Mouse (Mus musculus) MEL (cell line): ENCODE results near the gene Eme2. TPM values are rescaled to one million over a fixed set of nuclear protein-coding genes. Genes with fewer than 3 reads are reported as not detected.

Source experiments
- DNase-seq: peaks from one replicate; pipeline ENCODE4 v3.0.0; 2011; ENCODE audit warnings: low read depth, low spot score
- H3K27ac ChIP-seq: 2 replicates; pipeline ENCODE4 v1.5.1; 2012; ENCODE audit warnings: low read depth, mild to moderate bottlenecking, control low read depth, low read length, moderate library complexity; ENCODE audit not compliant: control insufficient read depth
- H3K27me3 ChIP-seq, 2 experiments: fragments of 150-350 bp in 1 of 2; sonication (generic) in 1 of 2; 2 replicates each; pipeline ENCODE4 v1.6.1; 2012; ENCODE audit warnings: low read length in 2 of 2, mild to moderate bottlenecking in 2 of 2, improper control_type of control experiment in 1 of 2, moderate library complexity in 1 of 2; ENCODE audit not compliant: insufficient read depth in 2 of 2, control insufficient read depth in 1 of 2
- H3K36me3 ChIP-seq, 2 experiments: 2 replicates each; pipeline ENCODE4 v1.6.1; 2012 to 2014; ENCODE audit warnings: low read length in 2 of 2, improper control_type of control experiment in 1 of 2, inconsistent platforms in 1 of 2, mild to moderate bottlenecking in 1 of 2; ENCODE audit not compliant: insufficient read depth in 2 of 2, control insufficient read depth in 1 of 2
- H3K4me1 ChIP-seq, 2 experiments: fragments of 150-350 bp in 1 of 2; sonication (generic) in 1 of 2; 2 replicates each; pipeline ENCODE4 v1.6.1; 2012; ENCODE audit warnings: low read length in 2 of 2, improper control_type of control experiment in 1 of 2, mild to moderate bottlenecking in 1 of 2; ENCODE audit not compliant: insufficient read depth in 2 of 2, control insufficient read depth in 1 of 2
- H3K4me3 ChIP-seq, 2 experiments: fragments of 150-350 bp in 1 of 2; sonication (generic) in 1 of 2; 2 replicates each; pipeline ENCODE4 v1.5.1; 2012; ENCODE audit warnings: low read depth in 2 of 2, low read length in 2 of 2, mild to moderate bottlenecking in 2 of 2, moderate library complexity in 2 of 2, control low read depth in 1 of 2, improper control_type of control experiment in 1 of 2; ENCODE audit not compliant: control insufficient read depth in 1 of 2, insufficient read depth in 1 of 2
- H3K79me2 ChIP-seq: 2 replicates; pipeline ENCODE4 v1.6.1; 2012; ENCODE audit warnings: mild to moderate bottlenecking, low read length, moderate library complexity; ENCODE audit not compliant: control insufficient read depth, poor library complexity, insufficient read depth
- H3K9ac ChIP-seq: 2 replicates; pipeline ENCODE4 v1.6.1; 2012; ENCODE audit warnings: low read depth, mild to moderate bottlenecking, control low read depth, low read length, moderate library complexity; ENCODE audit not compliant: control insufficient read depth, poor library complexity, severe bottlenecking
- H3K9me3 ChIP-seq: fragments of 150-350 bp; sonication (generic); replicated peaks from 2 replicates; pipeline ENCODE4 v1.6.1; 2012; ENCODE audit warnings: mild to moderate bottlenecking, low read length, improper control_type of control experiment, moderate library complexity; ENCODE audit not compliant: insufficient read depth
- BHLHE40 ChIP-seq: IDR thresholded peaks from 2 replicates; pipeline ENCODE4 v1.6.1; 2012; ENCODE audit warnings: low read depth, mild to moderate bottlenecking, inconsistent platforms, low read length, improper control_type of control experiment, borderline replicate concordance
- CHD1 ChIP-seq: IDR thresholded peaks from 2 replicates; pipeline ENCODE4 v1.6.1; 2012; ENCODE audit warnings: low read depth, mild to moderate bottlenecking, inconsistent platforms, low read length, improper control_type of control experiment
- CHD2 ChIP-seq: IDR thresholded peaks from 2 replicates; pipeline ENCODE4 v1.6.1; 2011; ENCODE audit warnings: low read length, improper control_type of control experiment
- CTCF ChIP-seq, 3 experiments: IDR thresholded peaks in 2 of 3; conservative IDR thresholded peaks in 1 of 3; 2 replicates each; pipeline ENCODE4 v1.5.1; 2011 to 2012; ENCODE audit warnings: low read length in 3 of 3, low read depth in 2 of 3, mild to moderate bottlenecking in 2 of 3, improper control_type of control experiment in 1 of 3, inconsistent platforms in 1 of 3, mixed read lengths in 1 of 3, moderate library complexity in 1 of 3; ENCODE audit not compliant: control insufficient read depth in 1 of 3, insufficient read depth in 1 of 3, poor library complexity in 1 of 3, severe bottlenecking in 1 of 3
- E2F4 ChIP-seq: IDR thresholded peaks from 2 replicates; pipeline ENCODE4 v1.6.1; 2011; ENCODE audit warnings: low read depth, low read length, improper control_type of control experiment, borderline replicate concordance
- EP300 ChIP-seq, 2 experiments: IDR thresholded peaks; 2 replicates each; pipeline ENCODE4 v1.6.1; 2011; ENCODE audit warnings: improper control_type of control experiment in 2 of 2, low read length in 2 of 2, low read depth in 1 of 2, mild to moderate bottlenecking in 1 of 2
- GABPA ChIP-seq: IDR thresholded peaks from 2 replicates; pipeline ENCODE4 v1.6.1; 2012; ENCODE audit warnings: low read depth, mild to moderate bottlenecking, inconsistent platforms, low read length, improper control_type of control experiment, moderate library complexity
- GATA1 ChIP-seq: IDR thresholded peaks from 2 replicates; pipeline ENCODE4 v1.6.1; 2011; ENCODE audit warnings: low read depth, low read length, improper control_type of control experiment
- HCFC1 ChIP-seq: IDR thresholded peaks from 2 replicates; pipeline ENCODE4 v1.6.1; 2012; ENCODE audit warnings: low read depth, mild to moderate bottlenecking, inconsistent platforms, low read length, improper control_type of control experiment, moderate library complexity
- KAT2A ChIP-seq: conservative IDR thresholded peaks from 2 replicates; pipeline ENCODE4 v1.6.1; 2012; ENCODE audit warnings: low read depth, low read length, improper control_type of control experiment, inconsistent platforms
- MAX ChIP-seq: IDR thresholded peaks from 2 replicates; pipeline ENCODE4 v1.6.1; 2011; ENCODE audit warnings: low read length, improper control_type of control experiment
- MAZ ChIP-seq: IDR thresholded peaks from 2 replicates; pipeline ENCODE4 v1.6.1; 2012; ENCODE audit warnings: low read depth, mild to moderate bottlenecking, inconsistent platforms, low read length, improper control_type of control experiment
- MEF2A ChIP-seq: IDR thresholded peaks from 2 replicates; pipeline ENCODE4 v1.6.1; 2014; ENCODE audit warnings: low read depth, mild to moderate bottlenecking, inconsistent platforms, low read length, improper control_type of control experiment; ENCODE audit not compliant: poor library complexity, insufficient replicate concordance, severe bottlenecking; ENCODE audit errors: extremely low read depth
- MXI1 ChIP-seq: IDR thresholded peaks from 2 replicates; pipeline ENCODE4 v1.6.1; 2011; ENCODE audit warnings: mild to moderate bottlenecking, low read depth, low read length, improper control_type of control experiment
- MYB ChIP-seq: IDR thresholded peaks from 2 replicates; pipeline ENCODE4 v1.6.1; 2011; ENCODE audit warnings: mild to moderate bottlenecking, low read depth, low read length, improper control_type of control experiment
- MYC ChIP-seq: IDR thresholded peaks from 2 replicates; pipeline ENCODE4 v1.6.1; 2011; ENCODE audit warnings: low read depth, mild to moderate bottlenecking, low read length, improper control_type of control experiment, moderate library complexity
- NELFE ChIP-seq: IDR thresholded peaks from 2 replicates; pipeline ENCODE4 v1.6.1; 2011; ENCODE audit warnings: low read depth, low read length, improper control_type of control experiment
- POLR2AphosphoS2 ChIP-seq: IDR thresholded peaks from 2 replicates; pipeline ENCODE4 v1.6.1; 2011; ENCODE audit warnings: low read length, improper control_type of control experiment
- TAL1 ChIP-seq: IDR thresholded peaks from 2 replicates; pipeline ENCODE4 v1.6.1; 2012; ENCODE audit warnings: mild to moderate bottlenecking, inconsistent platforms, low read length, moderate library complexity, mixed read lengths
- TCF12 ChIP-seq: IDR thresholded peaks from 2 replicates; pipeline ENCODE4 v1.6.1; 2014; ENCODE audit warnings: low read depth, mild to moderate bottlenecking, inconsistent platforms, low read length, improper control_type of control experiment, moderate library complexity
- UBTF ChIP-seq: IDR thresholded peaks from 2 replicates; pipeline ENCODE4 v1.6.1; 2012; ENCODE audit warnings: low read depth, mild to moderate bottlenecking, inconsistent platforms, low read length, improper control_type of control experiment, moderate library complexity, borderline replicate concordance; ENCODE audit not compliant: insufficient read depth
- USF2 ChIP-seq, 2 experiments: IDR thresholded peaks; 2 replicates each; pipeline ENCODE4 v1.6.1; 2011 to 2012; ENCODE audit warnings: improper control_type of control experiment in 2 of 2, low read length in 2 of 2, borderline replicate concordance in 1 of 2, inconsistent platforms in 1 of 2, low read depth in 1 of 2, mild to moderate bottlenecking in 1 of 2; ENCODE audit not compliant: insufficient read depth in 1 of 2
- ZMIZ1 ChIP-seq: IDR thresholded peaks from 2 replicates; pipeline ENCODE4 v1.6.1; 2012; ENCODE audit warnings: low read depth, mild to moderate bottlenecking, inconsistent platforms, low read length, improper control_type of control experiment, moderate library complexity
- ZNF384 ChIP-seq: IDR thresholded peaks from 2 replicates; pipeline ENCODE4 v1.6.1; 2012; ENCODE audit warnings: low read depth, mild to moderate bottlenecking, inconsistent platforms, low read length, improper control_type of control experiment
- polyA plus RNA-seq, 2 experiments: library from polyadenylated mRNA; stranded (reverse) in 1 of 2; unstranded in 1 of 2; fragments of >175 nt in 1 of 2; fragments of >200 nt in 1 of 2; gene quantifications; 2 replicates each; pipeline versions ENCODE4 v1.2.1 to v1.2.4; 2012; ENCODE audit warnings: low replicate concordance in 2 of 2, low read depth in 1 of 2; ENCODE audit not compliant: insufficient read length in 2 of 2, insufficient read depth in 1 of 2, missing spikeins in 1 of 2
- total RNA-seq: library from RNA; depleted of rRNA; stranded (reverse); fragments of 300-350 nt; gene quantifications from 2 replicates; pipeline ENCODE4 v1.2.3, GENCODE M21; 2012

Gene Eme2
- total and polyA plus RNA-seq, 3 experiments: 15.1 to 26.8 TPM; not detected in 1

GRCm38 (mm10) chr17:24849733-24850064 is 45.2 kb downstream of the Eme2 start (continued):
- TF ChIP-seq MEF2A (no peak), POLR2AphosphoS2 (no peak), TCF12 (no peak), ZMIZ1 (0 out of 2 replicates have a peak, but pooled peaks have one; percentile 52), BHLHE40 (0 out of 2 replicates have a peak, but pooled peaks have one; percentile 41), GABPA (no peak)

DNA sequence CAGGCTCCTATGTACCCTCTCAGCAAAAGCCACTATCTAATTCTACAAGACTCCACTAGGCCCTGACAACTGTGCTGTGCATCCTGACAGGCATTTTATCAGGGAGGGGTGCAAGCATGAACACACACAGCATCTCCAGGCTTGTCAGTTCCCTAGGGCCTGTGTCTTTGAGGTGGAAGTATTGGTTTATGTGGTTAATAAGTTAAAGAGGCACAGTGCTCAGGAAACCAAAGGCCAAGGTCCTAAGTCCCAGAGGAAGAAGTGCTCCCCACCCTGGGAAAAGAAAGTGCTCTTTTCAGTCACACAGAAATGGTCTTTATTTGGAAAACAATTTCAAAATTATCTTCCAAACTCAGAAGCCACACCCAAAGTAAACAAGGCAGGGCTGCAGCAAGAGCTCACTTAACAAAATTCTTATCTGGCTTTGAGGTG is 46.3 kb downstream of the Eme2 start:
- H3K79me2 ChIP-seq: peaks cover 3% of the 10 kb centered on the region; the same call in 1 of the 2 replicates
- DNase-seq: peak; percentile 59
- TF ChIP-seq MXI1: peak; percentile 43; the same call in 1 of the 2 replicates
- no peak for TF ChIP-seq CTCF (IDR thresholded peaks at IDR 0.05 in 2 of 3, conservative IDR thresholded peaks at IDR 0.05 in 1 of 3; ENCODE audit: control insufficient read depth in 1 of 3, insufficient read depth in 1 of 3, low read depth in 2 of 3, low read length in 3 of 3, poor library complexity in 1 of 3, severe bottlenecking in 1 of 3)
- no peak for TF ChIP-seq BHLHE40
- TF ChIP-seq E2F4: no peak
- no peak for TF ChIP-seq USF2 (IDR thresholded peaks at IDR 0.05; ENCODE audit: borderline replicate concordance in 1 of 2, insufficient read depth in 1 of 2, low read depth in 1 of 2, low read length in 2 of 2)
- peak; percentile 34; the same call in 1 of the 2 replicates for TF ChIP-seq GATA1
- no peak for TF ChIP-seq CHD1
- TF ChIP-seq, all 39 proteins: peak for 2
- Histone ChIP-seq H3K9me3 (no peaks in the 10 kb centered on the region), H3K27me3 (no peaks in the 10 kb centered on the region), H3K4me1 (peaks cover 0 to 15% of the 10 kb centered on the region in 2 experiments; a peak in 2 of 4 replicates), H3K27ac (peak overlapping the region; percentile 52), H3K4me3 (peak overlapping the region in 1 of 2 experiments; percentile 81; a peak in 2 of 4 replicates), H3K36me3 (peaks cover 0 to 13% of the 10 kb centered on the region in 2 experiments; a peak in 2 of 4 replicates), H3K9ac (peak overlapping the region; percentile 6)

GRCm38 (mm10) chr17:24847386-24847785 is 47.5 kb downstream of the Eme2 start:
- H3K27me3 ChIP-seq: peaks cover 0 to 4% of the 10 kb centered on the region in 2 experiments; a peak in 2 of 4 replicates
- H3K27ac ChIP-seq: no peak overlapping the region
- peaks cover 3% of the 10 kb centered on the region; the same call in 1 of the 2 replicates for H3K79me2 ChIP-seq
- peaks cover 0 to 13% of the 10 kb centered on the region in 2 experiments; a peak in 2 of 4 replicates for H3K36me3 ChIP-seq
- no peak for TF ChIP-seq CHD2
- no peak for TF ChIP-seq HCFC1
- TF ChIP-seq MYB: no peak
- TF ChIP-seq ZNF384: no peak
- no peak for TF ChIP-seq GATA1
- TF ChIP-seq BHLHE40: no peak
- no peak for TF ChIP-seq MAX
- no peak for TF ChIP-seq NELFE
- TF ChIP-seq EP300 (IDR thresholded peaks at IDR 0.05; ENCODE audit: low read depth in 1 of 2, low read length in 2 of 2): no peak
- TF ChIP-seq MEF2A: no peak
- no peak for TF ChIP-seq TAL1
- no peak for TF ChIP-seq GABPA
- no peak for TF ChIP-seq E2F4
- no peak for TF ChIP-seq KAT2A
- no peak for TF ChIP-seq ZMIZ1
- TF ChIP-seq MAZ: no peak
- no peak for TF ChIP-seq MXI1
- no peak for TF ChIP-seq UBTF
- TF ChIP-seq MYC: no peak
- peaks cover 0 to 15% of the 10 kb centered on the region in 2 experiments; a peak in 2 of 4 replicates for H3K4me1 ChIP-seq
- no peak overlapping the region for H3K9ac ChIP-seq
- DNase-seq: no peak
- H3K9me3 ChIP-seq: no peaks in the 10 kb centered on the region
- H3K4me3 ChIP-seq: no peak overlapping the region
